Mouse (Mus musculus): ENCODE data around the gene Gp1bb.

The Gp1bb gene

DNA sequence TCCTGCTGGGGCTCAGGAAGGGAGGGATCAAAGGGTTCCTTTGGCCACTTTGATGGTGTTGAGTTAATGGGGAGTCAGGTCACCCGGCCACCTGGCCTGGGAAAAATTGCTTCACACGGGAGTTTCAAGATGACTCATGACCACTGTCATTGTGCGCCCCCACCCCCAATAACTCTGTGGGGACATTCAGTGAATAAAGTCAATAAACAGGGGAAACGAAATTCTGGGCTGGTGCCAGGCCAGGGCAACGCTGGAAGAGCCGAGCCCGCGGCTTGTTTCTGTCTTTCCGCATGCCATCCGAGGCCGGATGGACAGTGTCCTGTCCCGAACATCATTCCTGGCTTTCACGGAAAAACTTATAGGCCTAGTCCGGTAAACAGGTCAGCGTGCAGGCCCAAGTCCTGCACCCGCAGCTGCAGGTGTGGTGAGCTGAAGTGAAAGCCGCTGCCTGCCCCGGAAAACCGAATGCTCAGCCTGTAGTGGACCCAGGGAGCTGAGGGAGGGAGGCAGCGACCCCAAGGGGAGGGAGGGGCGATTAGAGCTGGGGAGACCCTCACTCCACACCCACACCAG, 41.1 kb downstream of the Gp1bb start:
- no peak for DNase-seq (ENCODE audit: low spot score in 2 of 2)

DNA sequence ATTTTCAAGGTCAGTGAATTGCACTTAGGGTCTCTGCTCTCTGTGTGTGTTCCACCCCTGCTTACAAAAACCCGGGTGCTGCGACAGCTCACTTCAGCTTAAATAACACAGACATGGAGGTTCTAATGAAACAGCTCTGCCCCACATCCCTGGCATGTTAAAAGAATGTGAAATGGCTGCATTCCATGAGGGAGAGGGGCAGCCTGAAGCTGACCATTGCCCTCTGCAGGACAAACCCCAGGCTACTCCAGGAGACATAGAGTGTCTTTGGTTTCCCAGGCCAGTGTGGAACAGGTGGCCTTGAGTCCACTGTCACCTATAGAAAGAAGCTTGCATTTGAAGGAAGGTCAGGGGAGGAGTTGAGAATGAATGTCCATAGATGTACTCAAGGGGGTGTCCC, 41.8 kb downstream of the Gp1bb start:
- DNase-seq (ENCODE audit: low spot score in 2 of 2): no peak

- no peak for DNase-seq (ENCODE audit: low spot score in 2 of 2)
Observed at GRCm38 (mm10) chr16:18577599-18578160, 44.5 kb downstream of the Gp1bb start.

DNA sequence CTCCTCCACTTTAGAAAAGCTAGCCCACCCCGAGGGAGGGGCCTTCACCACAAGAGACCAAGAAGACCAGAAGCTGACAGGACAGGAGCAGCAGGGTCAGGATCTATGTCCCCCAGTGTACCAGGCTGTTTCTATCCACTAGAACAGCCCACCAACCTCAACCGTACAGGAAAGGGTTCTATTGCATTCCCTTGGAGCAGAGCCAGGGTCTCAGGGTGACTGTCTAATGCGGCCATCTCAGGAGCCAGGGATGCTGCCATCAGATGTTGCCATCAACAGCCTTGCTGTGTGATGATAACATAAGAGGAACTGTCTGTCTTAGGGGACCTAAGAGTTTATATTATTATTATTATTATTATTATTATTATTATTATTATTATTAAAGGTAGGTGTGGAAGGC, 45.1 kb downstream of the Gp1bb start:
- DNase-seq (ENCODE audit: low spot score in 2 of 2): no peak

DNA sequence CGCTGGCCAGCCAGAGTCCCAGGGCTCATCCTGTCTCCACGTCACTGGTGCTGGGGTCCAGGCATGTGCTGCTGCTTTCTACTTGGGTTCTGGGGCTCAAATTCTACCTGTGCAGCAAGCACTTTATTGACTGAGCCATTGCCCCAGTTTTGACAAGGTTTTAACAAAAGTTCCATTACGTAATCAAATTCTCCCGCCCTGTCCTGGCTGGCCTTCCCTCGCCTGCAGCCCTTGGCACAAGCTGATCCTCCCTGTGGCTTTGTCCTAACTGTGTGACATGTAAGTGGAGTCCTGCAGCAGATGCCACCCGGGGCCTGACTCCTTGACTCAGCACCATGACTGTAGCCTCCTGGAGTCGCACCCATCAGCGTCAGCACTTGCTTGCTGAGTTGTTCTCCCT, 48.0 kb downstream of the Gp1bb start:
- DNase-seq (ENCODE audit: low spot score in 2 of 2): no peak

Data from thymus, postnatal 10 days (tissue).